Mouse (Mus musculus) neural tube, embryonic 10.5 days (tissue): ENCODE measurements around the gene Slc26a10.

Experiments used
- DNase-seq: peaks from one replicate; pipeline ENCODE4 v3.0.0-alpha.2; 2017; ENCODE audit warnings: low spot score; ENCODE audit errors: extremely low spot score

The Slc26a10 gene

DNA sequence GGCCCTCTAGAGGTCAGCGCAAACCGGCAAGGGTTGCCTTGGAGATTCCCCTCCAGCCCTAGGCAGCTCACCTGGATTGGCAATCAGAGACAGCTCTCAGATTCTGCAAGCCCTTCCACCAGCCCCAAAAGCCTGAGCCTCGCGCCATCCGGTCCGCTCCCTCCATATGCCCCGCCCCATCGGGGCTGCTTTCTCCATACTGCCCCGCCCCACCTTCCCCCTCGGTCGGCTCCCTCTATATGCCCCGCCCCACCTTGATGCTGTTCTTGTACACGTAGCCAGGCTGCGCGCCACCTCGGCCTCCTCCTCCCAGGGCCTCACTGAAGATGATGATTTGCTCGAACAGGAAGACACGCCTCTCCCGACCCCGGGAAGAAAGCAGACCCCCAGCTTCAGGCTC lies 3.3 kb upstream of the Slc26a10 start:
- no peak for DNase-seq

DNA sequence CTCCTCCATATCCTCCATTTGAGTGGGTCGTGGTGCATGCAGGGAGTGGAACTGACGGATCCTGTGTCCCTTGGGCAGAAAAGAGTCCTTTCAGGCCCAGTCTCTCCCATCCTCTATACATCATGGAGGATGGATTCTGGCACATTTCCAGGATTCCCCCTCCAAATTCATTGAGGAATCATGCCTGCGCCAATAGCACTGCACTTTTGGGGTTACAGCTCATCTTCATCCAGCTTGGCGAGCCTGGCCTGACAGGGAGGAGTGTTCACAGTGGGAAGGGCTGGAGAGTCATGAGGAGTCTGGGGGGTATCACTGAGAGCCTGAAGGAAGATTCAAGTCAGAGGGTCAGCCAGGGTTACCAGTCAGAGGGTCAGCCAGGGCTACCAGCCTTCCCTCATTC lies 2.2 kb upstream of the Slc26a10 start:
- DNase-seq, result no peak

DNA sequence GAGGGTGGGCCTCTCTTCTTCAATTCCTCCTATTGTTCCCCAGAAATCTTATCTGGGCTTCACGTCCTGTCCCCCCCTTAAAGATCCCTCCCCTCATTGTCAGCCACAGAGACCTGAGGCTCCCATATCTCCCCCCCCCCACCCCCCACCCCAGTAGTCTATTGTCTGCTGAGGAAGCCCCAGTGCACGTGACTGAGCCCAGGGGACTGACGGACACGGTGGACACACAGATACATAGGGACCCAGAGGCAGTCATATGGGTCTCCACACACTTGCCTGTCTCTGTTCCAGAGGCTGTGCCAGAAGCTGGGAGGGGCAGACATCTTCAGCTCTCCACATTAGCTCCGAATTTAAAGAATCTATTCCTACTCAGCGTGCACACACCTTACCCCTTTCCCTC lies 1.1 kb upstream of the Slc26a10 start:
- no peak for DNase-seq

DNA sequence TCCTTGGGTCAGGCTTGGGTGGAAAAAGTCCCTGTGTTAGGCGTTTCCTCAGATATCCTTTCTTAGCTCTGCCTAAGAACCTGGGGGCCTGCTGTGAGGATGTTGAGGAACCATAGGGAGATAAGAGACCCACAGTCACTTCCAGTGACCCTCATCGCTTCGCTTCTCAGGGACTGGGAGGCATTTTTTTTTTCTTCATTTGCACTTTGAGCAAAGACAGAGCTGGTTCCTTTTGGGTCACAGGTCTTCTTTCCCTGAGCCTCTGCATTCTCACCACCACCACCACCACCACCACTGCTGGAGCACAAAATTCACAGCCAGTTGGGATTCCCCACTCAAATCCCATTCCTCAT lies 226 bp upstream of the Slc26a10 start:
- no peak for DNase-seq

DNA sequence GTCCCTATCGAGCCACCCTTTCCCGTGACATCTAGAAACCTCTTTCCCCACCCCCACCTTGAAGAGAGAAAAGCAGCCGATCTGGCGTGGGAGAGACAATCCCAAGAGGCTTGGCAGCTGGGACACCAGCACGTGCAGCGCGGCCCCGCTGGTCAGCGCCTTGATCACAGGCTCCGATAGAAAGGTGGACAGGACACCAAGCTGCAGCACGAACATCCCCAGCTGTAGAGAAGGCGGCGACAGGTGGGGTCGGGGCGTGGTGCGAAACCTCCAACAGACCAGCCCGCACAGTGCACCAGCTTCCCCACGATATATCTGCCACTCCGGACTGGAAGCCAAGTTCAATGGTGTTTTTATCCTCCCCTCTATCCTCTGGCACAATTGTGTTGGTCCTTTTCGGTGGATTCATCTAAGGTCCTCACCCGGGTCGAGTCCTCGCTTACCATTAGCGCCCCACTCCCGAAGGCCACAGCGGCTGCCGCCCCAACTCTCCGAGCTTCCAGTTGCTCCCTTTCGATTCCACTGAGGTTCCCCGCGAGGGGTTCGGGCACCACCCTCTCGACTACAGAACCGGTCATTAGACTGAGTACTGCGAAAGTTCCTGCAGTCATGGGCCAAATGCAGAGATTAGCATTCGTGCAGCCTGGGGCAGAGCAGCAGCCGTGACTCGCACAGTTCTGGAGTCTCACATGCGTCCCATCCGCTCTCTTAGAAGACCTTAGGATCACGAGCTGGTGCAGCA lies 2.0 kb downstream of the Slc26a10 start:
- peak; percentile 47 for DNase-seq

DNA sequence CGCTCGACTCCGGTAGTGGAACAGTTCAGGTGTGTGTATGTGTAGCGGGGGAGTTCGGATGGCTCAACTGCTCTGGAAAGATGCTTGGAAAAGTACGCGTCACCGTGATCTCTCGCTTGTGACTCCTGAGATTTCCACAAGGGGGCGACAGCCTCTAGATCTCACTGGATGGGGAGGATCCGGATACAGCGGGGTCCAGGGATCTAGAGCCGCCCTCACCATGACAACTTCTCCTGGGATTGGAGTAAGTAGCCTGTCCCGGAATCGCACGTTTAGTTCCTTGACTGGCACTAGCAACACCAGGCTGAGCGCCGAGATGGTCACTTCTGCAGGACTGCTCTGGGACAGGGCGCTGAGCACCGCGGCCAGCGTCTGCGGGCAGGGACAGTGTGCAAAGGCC lies 2.7 kb downstream of the Slc26a10 start:
- DNase-seq, result peak; percentile 93

DNA sequence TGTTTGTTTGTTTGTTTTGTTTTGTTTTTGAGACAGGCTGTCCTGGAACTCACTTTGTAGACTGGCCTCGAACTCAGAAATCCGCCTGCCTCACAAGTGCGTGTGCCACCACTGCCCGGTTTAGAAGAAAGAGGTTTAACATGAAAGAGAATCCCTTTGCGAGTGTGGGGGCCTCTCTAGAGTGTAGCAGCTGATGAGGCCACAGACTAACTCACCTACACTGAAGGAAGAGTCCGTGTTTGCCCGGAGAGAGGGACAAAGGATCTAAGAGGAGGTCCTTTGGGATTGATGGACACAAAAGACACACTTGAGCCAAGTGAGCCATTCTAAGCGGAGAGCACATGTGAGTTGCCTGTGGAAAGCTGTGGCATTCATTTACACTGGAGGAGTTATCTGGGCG lies 3.2 kb downstream of the Slc26a10 start:
- DNase-seq, result no peak

DNA sequence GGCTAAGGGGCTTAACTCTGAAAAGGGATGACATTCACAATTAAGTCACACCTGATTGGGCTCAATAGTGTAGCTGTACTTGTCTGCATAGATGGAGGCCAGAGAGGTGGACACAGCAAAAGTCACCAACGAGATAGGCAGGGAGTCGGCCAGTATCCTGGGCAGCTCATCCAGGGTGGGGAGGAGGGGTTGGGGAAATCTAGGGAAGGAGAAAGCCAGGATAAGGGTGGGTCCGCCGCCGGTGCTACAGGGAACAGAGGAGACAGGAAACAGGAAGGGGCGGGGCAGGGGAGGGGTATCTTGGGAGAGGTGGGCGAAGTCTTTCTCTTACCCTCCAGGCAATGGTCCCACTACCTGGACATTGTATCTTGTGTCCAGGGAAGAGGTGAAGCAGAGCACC lies 3.7 kb downstream of the Slc26a10 start:
- peak; percentile 17 for DNase-seq

DNA sequence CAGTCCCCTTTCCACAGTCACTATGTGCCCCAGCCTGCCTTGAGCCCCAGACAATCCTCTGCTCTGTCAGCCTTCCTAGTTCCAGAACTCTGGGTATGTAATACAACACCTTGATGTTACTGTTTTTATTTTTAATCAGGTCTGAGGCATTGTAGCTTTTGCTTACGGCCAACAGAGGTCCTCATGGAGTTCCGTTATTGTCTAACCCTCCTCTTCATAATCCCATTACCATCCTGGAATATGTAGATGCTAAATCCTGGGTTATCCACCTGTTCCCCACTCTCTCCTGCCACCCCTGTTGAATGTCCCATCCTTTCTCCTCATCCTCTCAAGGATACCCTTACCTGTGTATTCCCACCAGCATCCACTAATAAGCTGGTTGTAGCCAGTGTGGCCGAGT lies 4.2 kb downstream of the Slc26a10 start:
- DNase-seq, result no peak

DNA sequence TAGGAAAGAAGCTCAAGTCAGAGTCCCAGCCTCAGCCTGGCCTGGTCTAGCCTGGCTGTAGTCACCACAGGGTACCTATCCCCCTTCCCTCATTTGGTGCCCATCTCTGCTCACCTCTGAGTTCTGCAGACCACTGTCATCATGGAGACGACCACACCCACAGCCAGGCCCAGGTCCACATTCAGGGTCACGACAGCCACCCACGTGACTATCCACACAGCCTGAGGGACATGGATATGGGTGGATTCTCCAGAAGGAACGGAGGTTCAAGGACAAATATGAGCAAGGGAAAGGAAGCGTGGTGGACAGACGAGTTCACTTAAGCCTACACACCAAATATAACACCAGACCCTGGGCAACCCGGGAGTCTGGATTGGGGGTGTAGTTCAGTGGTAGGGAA lies 6.3 kb downstream of the Slc26a10 start:
- DNase-seq, result no peak

DNA sequence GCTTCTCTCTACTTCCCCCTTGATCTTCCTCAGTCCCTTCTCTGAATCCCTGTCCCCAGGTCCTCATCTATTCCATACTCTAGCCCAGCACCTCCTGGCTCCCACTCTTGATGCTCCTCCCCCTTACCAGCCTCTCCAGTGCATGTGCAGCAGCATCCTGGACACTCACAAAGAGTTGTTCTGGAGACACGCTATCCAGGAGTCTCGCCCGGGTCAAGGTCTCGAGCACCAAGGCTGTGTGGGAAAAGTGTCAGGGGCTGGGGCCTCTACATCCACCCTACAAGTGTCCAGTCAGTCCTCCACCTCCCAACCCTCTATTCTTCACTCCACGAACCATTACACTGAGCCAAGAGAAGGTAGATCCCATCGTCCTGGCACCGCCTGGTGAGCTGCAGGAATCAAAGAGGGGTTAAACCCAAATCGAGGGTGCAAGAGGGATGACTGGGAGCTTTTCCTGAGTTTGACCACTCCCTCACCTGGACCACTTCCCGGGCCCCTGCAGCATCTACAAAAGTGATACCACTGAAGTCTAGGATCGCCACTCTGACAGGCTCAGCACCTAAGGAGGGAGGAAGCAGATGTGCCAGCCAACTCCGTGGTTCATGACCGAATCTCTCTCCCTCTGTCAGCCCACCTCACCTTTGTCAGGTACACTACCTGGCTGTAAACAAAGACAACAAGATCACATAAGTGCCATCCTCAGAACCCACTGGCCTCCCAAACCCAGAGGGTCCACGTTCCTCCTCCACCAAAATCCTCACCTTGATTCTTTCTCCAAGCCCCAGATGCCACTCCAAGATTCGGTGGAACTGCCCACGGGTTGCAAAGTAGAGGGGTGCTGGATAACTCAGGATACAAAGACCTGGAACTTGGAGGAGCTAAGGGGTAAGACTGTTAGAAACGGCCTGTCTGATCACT lies 7.0 kb downstream of the Slc26a10 start:
- DNase-seq, result no peak

DNA sequence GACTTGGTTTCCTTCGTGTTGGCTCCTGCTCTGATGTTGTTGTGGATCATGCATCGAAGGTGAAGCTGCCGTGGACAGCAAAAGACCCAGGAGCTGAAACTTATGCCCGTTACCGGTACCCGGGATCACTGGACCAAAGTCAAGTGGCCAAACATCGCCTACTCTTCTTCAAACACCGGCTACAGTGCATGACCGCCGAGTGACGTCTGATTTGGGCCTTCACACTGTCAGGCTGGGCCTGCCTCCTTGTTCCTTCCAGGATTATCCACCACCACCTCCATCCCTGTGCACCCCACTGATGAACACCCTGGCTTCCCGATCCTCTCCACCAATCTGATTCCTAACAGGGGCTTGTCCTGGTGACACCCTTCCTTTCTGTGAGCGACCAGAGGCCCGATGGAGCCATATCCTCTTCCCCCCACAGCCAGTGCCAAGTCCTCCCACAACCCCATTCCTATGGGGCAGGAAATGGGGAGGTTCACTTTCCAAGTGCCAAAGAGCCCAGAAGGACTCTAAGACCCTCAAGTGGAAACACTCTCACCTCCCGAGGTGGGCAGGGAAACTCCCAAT lies 8.7 kb downstream of the Slc26a10 start:
- DNase-seq, result no peak

DNA sequence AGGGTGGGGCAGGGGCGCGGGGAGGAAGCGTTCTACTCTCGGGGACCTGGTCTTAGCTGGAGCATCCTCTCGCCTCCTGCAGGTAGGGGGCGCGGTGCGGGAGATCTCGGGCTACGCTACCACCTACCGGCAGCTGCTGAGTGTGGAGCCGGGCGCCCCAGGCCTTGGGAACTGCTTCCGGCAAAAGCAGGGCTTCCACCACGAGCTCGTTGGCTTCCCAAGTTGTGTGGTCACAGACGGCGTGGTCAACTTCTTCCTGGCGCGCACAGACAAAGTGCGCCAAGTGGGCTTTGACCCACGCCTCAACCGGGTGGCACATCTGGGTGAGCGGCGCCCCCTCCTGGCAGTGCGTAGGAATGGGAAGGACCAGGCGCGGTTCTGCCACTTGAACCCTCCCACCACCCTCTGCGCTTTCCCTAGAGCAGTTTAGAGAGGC lies 9.6 kb downstream of the Slc26a10 start:
- DNase-seq, result peak; percentile 82

DNA sequence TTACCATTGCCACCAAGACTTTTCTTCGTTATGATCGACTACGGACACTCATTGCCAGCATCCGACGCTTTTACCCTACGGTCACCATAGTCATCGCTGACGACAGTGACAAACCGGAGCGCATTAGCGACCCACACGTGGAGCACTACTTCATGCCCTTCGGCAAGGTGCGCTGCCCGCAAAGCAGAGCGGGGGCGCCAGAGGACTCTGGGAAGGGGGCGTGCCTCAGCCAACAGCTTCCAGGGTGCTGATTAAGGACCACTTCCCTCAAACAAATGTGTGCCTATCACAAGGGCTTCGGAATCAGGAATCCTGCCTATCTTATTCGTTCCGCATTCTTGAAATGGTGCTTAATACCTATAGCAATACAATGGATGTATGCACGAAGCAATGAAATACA lies 10.4 kb downstream of the Slc26a10 start:
- peak; percentile 44 for DNase-seq

DNA sequence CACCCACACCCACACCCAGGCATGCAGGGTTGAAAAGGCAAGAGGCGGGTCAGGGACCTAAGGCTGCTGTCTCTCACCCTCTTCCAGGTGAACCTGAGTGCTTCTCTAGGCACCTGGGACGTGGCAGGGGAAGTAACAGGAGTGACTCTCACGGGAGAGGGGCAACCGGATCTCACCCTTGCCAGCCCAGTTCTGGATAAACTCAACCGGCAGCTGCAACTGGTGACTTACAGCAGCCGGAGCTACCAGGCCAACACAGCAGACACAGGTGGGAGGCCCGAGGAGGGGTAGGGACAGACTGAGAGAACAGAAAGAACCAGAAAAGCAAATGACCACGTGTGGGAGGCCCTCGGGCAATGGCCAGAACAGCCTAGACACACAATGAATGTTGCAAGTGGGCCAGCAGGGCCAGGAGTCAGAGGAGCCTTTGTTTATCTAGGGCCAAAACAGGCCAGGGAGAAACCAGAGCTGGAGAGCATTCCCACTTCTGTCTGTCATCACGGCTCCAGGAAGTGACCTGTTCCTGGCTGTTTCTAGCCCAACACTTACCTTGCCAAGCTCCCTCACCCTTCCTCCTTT lies 12.7 kb downstream of the Slc26a10 start:
- no peak for DNase-seq

DNA sequence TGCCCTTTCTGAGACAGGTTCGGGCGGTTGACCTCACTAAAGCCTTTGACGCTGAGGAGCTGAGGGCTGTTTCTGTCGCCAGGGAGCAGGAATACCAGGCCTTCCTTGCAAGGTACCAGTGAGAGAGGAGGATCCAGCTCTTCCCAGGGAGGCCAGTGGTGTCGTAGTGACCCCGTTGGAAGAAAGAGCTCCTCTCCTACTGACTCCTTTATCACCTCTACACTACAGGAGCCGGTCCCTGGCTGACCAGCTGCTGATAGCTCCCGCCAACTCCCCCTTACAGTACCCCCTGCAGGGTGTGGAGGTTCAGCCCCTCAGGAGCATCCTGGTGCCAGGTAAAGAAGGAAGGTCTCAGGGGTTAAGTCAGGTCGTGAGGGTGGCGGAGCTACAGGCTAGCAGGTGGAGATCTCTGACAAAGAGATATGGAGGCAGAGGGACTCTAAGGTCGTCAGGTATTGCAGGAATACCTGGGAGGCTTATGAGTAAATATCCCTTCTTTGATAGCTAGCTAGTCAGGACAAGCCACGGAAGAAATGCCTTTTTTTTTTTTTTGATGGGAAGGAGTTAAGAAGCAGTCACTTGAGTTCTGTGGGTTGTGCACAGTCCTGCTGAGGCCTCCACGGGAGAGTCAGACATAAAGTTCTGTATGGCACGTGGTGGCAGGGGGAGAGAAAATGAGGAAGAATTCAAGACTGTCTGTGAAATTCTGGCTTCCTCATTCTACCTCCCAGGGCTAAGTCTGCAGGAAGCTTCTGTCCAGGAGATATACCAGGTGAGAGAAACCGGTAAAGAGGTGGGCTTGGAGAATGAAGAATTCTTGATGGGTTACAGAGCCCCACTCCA lies 13.5 kb downstream of the Slc26a10 start:
- no peak for DNase-seq

DNA sequence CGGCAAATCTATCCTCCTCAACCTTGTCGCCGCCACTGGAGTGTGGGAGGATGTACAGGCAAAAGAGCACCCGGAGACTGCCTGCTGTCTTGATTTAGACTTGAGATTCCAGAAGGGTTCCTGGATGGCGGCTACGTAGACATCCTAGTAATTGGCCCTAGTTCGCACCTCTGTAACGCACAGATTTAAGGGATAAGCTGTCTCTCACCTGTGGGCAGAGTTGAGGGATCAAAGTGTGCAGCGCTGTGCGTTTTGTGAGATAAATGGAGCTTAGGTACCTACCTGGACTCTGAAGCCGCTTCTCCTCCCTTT lies 14.1 kb downstream of the Slc26a10 start:
- DNase-seq, result no peak

DNA sequence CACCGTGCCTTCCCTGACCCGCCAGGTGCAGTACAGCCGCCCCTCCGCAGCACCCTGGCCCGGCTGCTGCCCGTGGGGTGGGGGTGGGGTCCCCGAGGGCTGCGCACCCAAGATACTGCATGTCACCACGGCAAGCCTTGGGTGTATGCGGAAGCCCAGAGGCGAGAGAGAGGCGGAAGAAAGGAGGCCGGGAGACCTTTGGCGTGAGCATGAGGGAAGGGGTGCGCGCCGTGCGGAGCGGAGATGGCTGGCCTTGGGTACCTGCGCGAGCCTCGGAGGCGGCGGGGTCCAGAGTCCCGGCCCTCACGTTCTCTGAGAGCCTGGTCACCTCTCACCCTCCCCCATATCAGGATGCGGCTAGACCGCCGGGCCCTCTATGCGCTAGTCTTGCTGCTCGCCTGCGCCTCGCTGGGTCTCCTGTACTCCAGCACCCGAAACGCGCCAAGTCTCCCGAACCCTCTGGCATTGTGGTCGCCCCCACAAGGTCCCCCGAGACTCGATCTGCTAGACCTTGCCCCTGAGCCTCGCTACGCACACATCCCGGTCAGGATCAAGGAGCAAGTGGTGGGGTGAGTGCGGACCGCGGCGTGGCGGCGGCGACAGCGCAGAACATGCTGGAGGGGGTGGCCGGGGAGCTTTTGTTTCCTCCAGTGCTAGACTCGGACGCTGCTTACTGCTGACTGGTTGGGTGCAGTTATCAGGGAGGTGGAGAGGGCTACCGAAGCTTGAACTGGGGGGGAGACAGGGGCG lies 14.6 kb downstream of the Slc26a10 start:
- DNase-seq, result peak; percentile 68

DNA sequence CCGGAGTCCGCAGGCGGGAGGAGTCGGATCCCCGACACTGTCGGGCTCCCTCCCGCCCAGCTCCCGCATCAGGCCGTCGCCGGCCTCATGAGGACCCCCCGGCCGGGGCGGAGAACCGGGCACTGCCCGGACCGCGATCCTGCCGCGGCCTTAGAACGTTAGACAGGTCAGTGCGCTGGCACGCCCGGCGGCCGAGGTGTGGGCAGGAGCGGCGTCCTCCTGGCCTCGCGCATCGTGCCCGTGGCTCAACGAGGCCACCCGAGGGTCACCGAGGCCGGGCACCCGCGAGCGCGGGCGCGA lies 15.1 kb downstream of the Slc26a10 start:
- peak; percentile 83 for DNase-seq

DNA sequence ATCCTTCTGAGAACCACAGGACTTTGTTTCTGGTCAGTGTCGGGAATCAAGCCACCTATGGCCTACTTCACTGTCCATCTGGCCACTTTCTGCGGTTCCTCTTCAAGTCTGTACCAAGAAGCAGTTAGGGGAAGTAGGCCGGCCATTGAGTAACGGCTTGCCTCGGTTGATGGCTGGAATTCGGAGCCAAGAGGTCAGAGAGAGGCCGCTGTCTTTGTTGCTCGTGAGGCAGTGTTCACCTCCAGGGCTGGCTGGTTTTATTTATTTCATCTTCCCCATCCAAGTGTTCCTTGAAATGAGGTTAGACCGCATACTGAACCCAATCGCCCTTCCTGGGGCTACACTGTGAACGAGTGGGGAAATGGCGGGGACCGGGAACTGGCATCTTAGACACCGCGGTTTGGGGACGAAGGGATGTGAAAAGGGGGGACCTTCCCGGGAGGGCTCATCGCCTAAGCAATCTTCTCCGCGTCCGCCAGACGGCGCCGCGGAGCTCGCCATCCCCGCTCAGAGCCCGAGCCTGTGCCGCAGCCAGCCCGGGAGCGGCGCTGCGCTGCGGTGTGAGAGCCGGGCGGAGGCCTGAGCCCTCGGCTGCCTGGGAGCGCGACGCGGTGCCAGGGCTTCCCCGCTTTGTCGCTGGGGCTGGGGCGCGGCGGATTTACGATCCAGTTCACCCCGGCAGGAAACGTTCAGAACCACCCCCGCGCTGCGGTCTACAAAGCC lies 15.7 kb downstream of the Slc26a10 start, which contains the start of gene B4galnt1:
Gene B4galnt1, plus strand, starts transcription at position 595 of the 723 bp plus-strand sequence.
- peak; percentile 86 for DNase-seq
